Mouse (Mus musculus): ENCODE measurements around the gene Unc93a.
"Not testable (repeated sequence)": the region's sequence is repeated elsewhere in the genome, so short reads cannot be mapped to it uniquely, and the experiment has no call there.

DNA sequence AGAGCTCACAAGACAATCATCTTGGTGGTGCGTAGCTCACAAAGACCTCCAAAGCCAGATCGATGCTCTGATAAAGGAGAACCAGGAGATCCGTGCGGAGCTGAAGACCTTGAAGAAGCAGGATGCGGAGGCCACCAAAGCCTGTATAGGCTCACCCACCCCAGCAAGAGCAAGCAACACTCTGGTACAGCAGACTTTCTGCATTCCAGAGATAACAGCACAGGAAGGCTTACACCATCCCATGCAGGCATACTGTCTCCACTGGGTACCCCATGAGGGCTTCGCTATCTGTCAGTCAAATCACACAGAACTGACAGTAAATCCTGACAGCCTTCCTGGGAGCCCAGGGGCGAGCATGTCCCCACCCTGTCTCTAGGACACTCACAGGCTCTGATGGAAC, 68.7 kb downstream of the Unc93a start:
- TF ChIP-seq ZC3H11A (IDR thresholded peaks at IDR 0.05; ENCODE audit: low read depth, low read length); CTCF (IDR thresholded peaks at IDR 0.05 in 2 of 3, conservative IDR thresholded peaks at IDR 0.05 in 1 of 3; ENCODE audit: control insufficient read depth in 1 of 3, insufficient read depth in 1 of 3, low read depth in 2 of 3, low read length in 3 of 3, poor library complexity in 1 of 3, severe bottlenecking in 1 of 3); UBTF (IDR thresholded peaks at IDR 0.05; ENCODE audit: borderline replicate concordance, insufficient read depth, low read depth, low read length); TBP (IDR thresholded peaks at IDR 0.05; ENCODE audit: low read depth, low read length); GATA1 (IDR thresholded peaks at IDR 0.05; ENCODE audit: low read depth, low read length); MAX (IDR thresholded peaks at IDR 0.05; ENCODE audit: low read length); POLR2A (IDR thresholded peaks at IDR 0.05; ENCODE audit: control insufficient read depth in 1 of 2, insufficient read depth in 1 of 2, low read depth in 1 of 2, low read length in 2 of 2, poor library complexity in 1 of 2); POLR2AphosphoS2 (IDR thresholded peaks at IDR 0.05; ENCODE audit: low read length); EP300 (IDR thresholded peaks at IDR 0.05; ENCODE audit: low read depth in 1 of 2, low read length in 2 of 2); JUND (IDR thresholded peaks at IDR 0.05; ENCODE audit: low read depth, low read length); TAL1 (IDR thresholded peaks at IDR 0.05; ENCODE audit: low read length); BHLHE40 (IDR thresholded peaks at IDR 0.05; ENCODE audit: borderline replicate concordance, low read depth, low read length); USF1 (IDR thresholded peaks at IDR 0.05; ENCODE audit: low read depth, low read length); MYC (IDR thresholded peaks at IDR 0.05; ENCODE audit: low read depth, low read length): not testable (repeated sequence)
